Mouse (Mus musculus) bone marrow, adult 2 months (tissue): ENCODE data around the gene Spire2. TPM values are rescaled to one million over a fixed set of nuclear protein-coding genes. Genes with fewer than 3 reads are reported as not detected.

Experiments
- H3K27ac ChIP-seq: fragments of 200-500 bp; 2 replicates; pipeline ENCODE4 v1.5.1; 2012; ENCODE audit warnings: low read depth, mild to moderate bottlenecking, control low read depth, inconsistent platforms, low read length; ENCODE audit not compliant: control insufficient read depth, poor library complexity, insufficient read depth
- H3K4me1 ChIP-seq: fragments of 200-500 bp; 2 replicates; pipeline ENCODE4 v1.6.1; 2011; ENCODE audit warnings: low read length; ENCODE audit not compliant: control insufficient read depth, insufficient read depth
- H3K4me3 ChIP-seq: fragments of 200-500 bp; replicated peaks from 2 replicates; pipeline ENCODE3; 2011; ENCODE audit warnings: mild to moderate bottlenecking, low read depth, low read length, control low read depth; ENCODE audit not compliant: control insufficient read depth
- CTCF ChIP-seq: fragments of 200-500 bp; IDR thresholded peaks from 2 replicates; pipeline ENCODE4 v1.5.1; 2011; ENCODE audit warnings: low read length, control low read depth; ENCODE audit not compliant: control insufficient read depth, insufficient read depth
- POLR2A ChIP-seq: fragments of 200-500 bp; IDR thresholded peaks from 2 replicates; pipeline ENCODE4 v1.6.1; 2011; ENCODE audit warnings: low read depth, mild to moderate bottlenecking, control low read depth, low read length, borderline replicate concordance; ENCODE audit not compliant: control insufficient read depth
- WGBS: fragments of 180-500 bp; shearing (Covaris S2); methylation state at CpG from one replicate; pipeline ENCODE4 v1.1.7; 2018; 5-methylcytosine and 5-hydroxymethylcytosine counted together
- polyA plus RNA-seq: library from polyadenylated mRNA; stranded (reverse); fragments of >200 nt; gene quantifications from 2 replicates; pipeline ENCODE4 v1.2.4, GENCODE M21; 2011; ENCODE audit warnings: low replicate concordance; ENCODE audit not compliant: missing spikeins, insufficient read depth, insufficient read length

The Spire2 gene
- polyA plus RNA-seq, 1 experiment: 1.5 TPM

- TF ChIP-seq POLR2A: no peak
- TF ChIP-seq CTCF: no peak
- Histone ChIP-seq H3K4me3 (no peak overlapping the region), H3K4me1 (peaks cover 2% of the 10 kb centered on the region; the same call in 1 of the 2 replicates), H3K27ac (no peak overlapping the region)
- 72% methylated on average over 5 of the region's 5 CpGs for WGBS
These were observed 2.6 kb upstream of the Spire2 start for GRCm38 (mm10) chr8:123329961-123330360.

GRCm38 (mm10) chr8:123330701-123331100, 1.8 kb upstream of the Spire2 start:
- no peak overlapping the region for H3K4me3 ChIP-seq
- peaks cover 2% of the 10 kb centered on the region; the same call in 1 of the 2 replicates for H3K4me1 ChIP-seq
- WGBS: 55% methylated on average over 6 of the region's 6 CpGs
- TF ChIP-seq CTCF: no peak
- no peak for TF ChIP-seq POLR2A
- no peak overlapping the region for H3K27ac ChIP-seq

GRCm38 (mm10) chr8:123331301-123331700, 1.2 kb upstream of the Spire2 start:
- TF ChIP-seq CTCF: no peak
- TF ChIP-seq POLR2A: no peak
- Histone ChIP-seq H3K27ac (no peak overlapping the region), H3K4me3 (no peak overlapping the region), H3K4me1 (peaks cover 2% of the 10 kb centered on the region; the same call in 1 of the 2 replicates)
- WGBS: 66% methylated on average over 2 of the region's 2 CpGs

- TF ChIP-seq POLR2A: no peak
- no peak for TF ChIP-seq CTCF
- 33% methylated on average over 8 of the region's 8 CpGs for WGBS
- Histone ChIP-seq H3K4me3 (no peak overlapping the region), H3K27ac (no peak overlapping the region), H3K4me1 (peaks cover 2% of the 10 kb centered on the region; the same call in 1 of the 2 replicates)
These were observed 703 bp upstream of the Spire2 start for GRCm38 (mm10) chr8:123331810-123332209.

- Histone ChIP-seq H3K4me3 (no peak overlapping the region), H3K4me1 (peaks cover 2% of the 10 kb centered on the region; the same call in 1 of the 2 replicates), H3K27ac (no peak overlapping the region)
- 25% methylated on average over 16 of the region's 21 CpGs for WGBS
- no peak for TF ChIP-seq POLR2A
- no peak for TF ChIP-seq CTCF
These were observed 626 bp downstream of the Spire2 start for GRCm38 (mm10) chr8:123333091-123333587.

GRCm38 (mm10) chr8:123333864-123334263, 1.4 kb downstream of the Spire2 start:
- 28% methylated on average over 7 of the region's 7 CpGs for WGBS
- Histone ChIP-seq H3K4me1 (peaks cover 2% of the 10 kb centered on the region; the same call in 1 of the 2 replicates), H3K4me3 (no peak overlapping the region), H3K27ac (no peak overlapping the region)
- TF ChIP-seq POLR2A: no peak

DNA sequence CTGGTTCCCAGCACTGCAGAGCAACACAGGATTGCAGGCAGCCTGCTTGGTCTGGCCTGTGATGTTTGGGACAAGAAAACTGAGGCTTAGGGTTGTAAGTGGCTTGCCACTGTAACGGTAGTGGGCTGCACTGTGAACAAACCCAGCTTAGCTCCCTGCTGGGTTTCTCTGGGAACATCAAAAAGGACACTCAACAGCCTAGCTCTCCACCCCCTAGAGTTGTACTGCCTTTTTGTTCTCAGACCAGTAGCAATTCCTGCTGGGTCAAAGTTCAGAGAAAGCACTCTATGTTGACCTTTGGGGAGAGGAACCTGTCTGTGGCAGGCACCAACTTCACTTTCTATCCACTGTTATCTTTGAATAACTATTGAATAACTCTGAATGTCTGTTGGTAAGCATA, 2.0 kb downstream of the Spire2 start:
- Histone ChIP-seq H3K27ac (no peak overlapping the region), H3K4me3 (no peak overlapping the region), H3K4me1 (peaks cover 2% of the 10 kb centered on the region; the same call in 1 of the 2 replicates)
- TF ChIP-seq POLR2A (no peak), CTCF (no peak)
- WGBS: 30% methylated on average over 1 of the region's 1 CpGs

- WGBS: 82% methylated on average over 3 of the region's 3 CpGs
- Histone ChIP-seq H3K4me1 (peaks cover 1% of the 10 kb centered on the region), H3K4me3 (no peak overlapping the region), H3K27ac (no peak overlapping the region)
- no peak for TF ChIP-seq CTCF
- TF ChIP-seq POLR2A: no peak
These were observed 5.0 kb downstream of the Spire2 start for GRCm38 (mm10) chr8:123337475-123337874.

DNA sequence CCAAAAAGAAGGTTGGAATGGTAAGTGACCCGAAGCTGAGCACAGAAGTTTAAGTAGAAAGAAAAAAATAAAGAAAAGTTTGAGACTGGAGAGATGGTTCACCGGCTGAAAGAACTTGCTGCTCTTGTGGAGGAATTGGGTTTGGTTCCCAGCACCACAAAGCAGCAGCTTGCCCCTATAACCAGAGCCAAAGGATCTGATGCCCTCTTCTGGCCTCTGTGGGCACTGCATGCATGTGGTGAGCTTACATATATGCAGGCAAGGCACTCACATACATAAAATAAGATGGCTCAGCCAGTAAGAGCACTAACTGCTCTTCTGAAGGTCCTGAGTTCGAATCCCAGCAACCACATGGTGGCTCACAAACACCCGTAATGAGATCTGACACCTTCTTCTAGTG, 7.6 kb downstream of the Spire2 start:
- WGBS: 91% methylated on average over 4 of the region's 4 CpGs
- peak; percentile 34; the same call in 1 of the 2 replicates for TF ChIP-seq CTCF
- TF ChIP-seq POLR2A: no peak

More for the DNA sequence above, 7.6 kb downstream of the Spire2 start:
- no peak overlapping the region for H3K4me3 ChIP-seq
- H3K27ac ChIP-seq: no peak overlapping the region
- H3K4me1 ChIP-seq: peaks cover 1% of the 10 kb centered on the region
